ENCODE assay signal across 16 mouse cellular contexts in genomic region chr3:132349602-132350001, GRCm38 (mm10).
"Had no signal": no experiment of that assay in that cellular context is flagged by ENCODE, and none has a peak within 500 bp of the region (broad histone marks: within the 10 kb centered on the region; RNA-seq: fewer than 3 reads in every experiment).

No protein-coding gene starts in this region.

- H3K9me3 ChIP-seq: midbrain, embryonic 10.5 days; midbrain, embryonic 12.5 days; neural tube, embryonic 13.5 days; neural tube, embryonic 15.5 days; stomach, embryonic 15.5 days had no signal

- H3K4me2 ChIP-seq: lung, embryonic 14.5 days; midbrain, embryonic 12.5 days; neural tube, embryonic 13.5 days; neural tube, embryonic 15.5 days; stomach, embryonic 15.5 days had no signal

- H3K27ac ChIP-seq: midbrain, embryonic 10.5 days; midbrain, embryonic 12.5 days; neural tube, embryonic 13.5 days; neural tube, embryonic 15.5 days; stomach, embryonic 15.5 days; stomach, postnatal 0 days had no signal

- H3K27me3 ChIP-seq: midbrain, embryonic 12.5 days; neural tube, embryonic 13.5 days; neural tube, embryonic 15.5 days; stomach, embryonic 15.5 days had no signal

- H3K36me3 ChIP-seq: midbrain, embryonic 10.5 days; midbrain, embryonic 12.5 days; neural tube, embryonic 13.5 days; neural tube, embryonic 15.5 days; stomach, embryonic 15.5 days had no signal

- H3K4me3 ChIP-seq: midbrain, embryonic 10.5 days; midbrain, embryonic 12.5 days; myocyte; neural tube, embryonic 13.5 days; neural tube, embryonic 15.5 days; stomach, embryonic 15.5 days had no signal

- DNase-seq: lung, adult 18-20 months; lung, embryonic 14.5 days; lung, postnatal 10 days; lung, postnatal 4 days; midbrain, embryonic 14.5 days; right cerebral cortex, postnatal 14 days; thymus, adult 2 months; thymus, postnatal 36 days had no signal

- H3K4me1 ChIP-seq: midbrain, embryonic 10.5 days; midbrain, embryonic 12.5 days; neural tube, embryonic 13.5 days; neural tube, embryonic 15.5 days; stomach, embryonic 15.5 days had no signal

- ATAC-seq: midbrain, embryonic 16.5 days had no signal

- H3K9ac ChIP-seq: lung, embryonic 14.5 days; midbrain, embryonic 12.5 days; neural tube, embryonic 13.5 days; neural tube, embryonic 15.5 days; stomach, embryonic 15.5 days had no signal
